Mouse (Mus musculus): ENCODE data around the gene Siglecg. TPM values are rescaled to one million over a fixed set of nuclear protein-coding genes. Genes with fewer than 3 reads are reported as not detected.

Gene Siglecg
- polyA plus RNA-seq, 1 experiment from 2014 or later: 0.08 TPM

DNA sequence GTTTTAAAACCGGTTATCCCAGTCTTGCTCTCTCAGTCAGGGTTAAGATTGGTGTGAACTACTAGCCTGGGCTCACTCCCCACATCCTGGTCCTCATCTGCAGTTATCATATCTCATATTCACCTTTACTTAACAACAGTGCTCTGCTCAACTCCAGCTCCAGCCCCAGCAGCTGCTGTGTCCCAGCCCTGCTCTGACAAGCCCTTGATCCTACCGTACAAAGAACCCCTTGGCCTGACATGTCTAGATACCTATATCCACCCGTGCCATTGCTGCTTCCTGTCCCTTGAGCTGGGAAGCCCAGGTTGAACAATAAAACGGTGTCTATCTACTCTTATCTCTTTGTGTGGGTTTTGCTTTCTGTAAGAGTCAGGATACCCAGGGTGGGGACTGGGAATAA, 21.5 kb downstream of the Siglecg start:
- WGBS: 26% methylated on average over 4 of the region's 4 CpGs
- Histone ChIP-seq H3K4me3 (ENCODE audit: control insufficient read depth in 1 of 2, insufficient read depth in 1 of 2, low read depth in 1 of 2, low read length in 2 of 2) (no peak overlapping the region), H3K4me2 (ENCODE audit: low read length) (no peak overlapping the region), H3K27me3 (ENCODE audit: control insufficient read depth, insufficient read depth, low read length) (no peaks in the 10 kb centered on the region), H3K9me3 (ENCODE audit: control insufficient read depth, low read length) (no peaks in the 10 kb centered on the region), H3K4me1 (ENCODE audit: control insufficient read depth in 2 of 2, insufficient read depth in 2 of 2, low read length in 2 of 2) (no peaks in the 10 kb centered on the region), H3K9ac (ENCODE audit: low read length) (no peak overlapping the region), H3K27ac (replicated peaks in 1 of 2; ENCODE audit: control insufficient read depth in 1 of 2, insufficient read depth in 1 of 2, low read depth in 2 of 2, low read length in 2 of 2) (no peak overlapping the region), H3K36me3 (ENCODE audit: control insufficient read depth, insufficient read depth, low read length) (no peaks in the 10 kb centered on the region)
- ATAC-seq (ENCODE audit: insufficient number of reproducible peaks, insufficient read depth, low FRiP score, low read depth): no peak

DNA sequence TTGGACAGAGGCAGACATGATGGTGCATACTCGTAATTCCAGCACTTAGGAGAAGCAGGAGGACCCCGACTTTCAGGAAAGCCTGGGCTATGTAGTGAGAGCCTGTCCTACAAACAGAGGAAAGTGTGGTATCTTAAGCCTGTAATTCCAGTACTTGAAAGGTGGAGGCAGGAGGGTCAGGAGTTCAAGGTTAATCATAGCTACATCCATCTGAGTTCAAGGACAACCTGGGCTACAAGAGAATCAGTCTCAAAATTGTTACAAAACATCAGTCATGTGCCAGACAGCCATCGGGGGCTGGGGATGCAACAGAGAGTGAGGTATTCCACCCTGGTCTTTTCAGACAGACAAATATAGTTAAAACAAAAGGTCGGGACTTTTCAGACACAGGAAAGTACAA, 24.9 kb downstream of the Siglecg start:
- H3K4me3 ChIP-seq (ENCODE audit: control insufficient read depth in 1 of 2, insufficient read depth in 1 of 2, low read depth in 1 of 2, low read length in 2 of 2): no peak overlapping the region
- H3K27me3 ChIP-seq (ENCODE audit: control insufficient read depth, insufficient read depth, low read length): no peaks in the 10 kb centered on the region
- no peak overlapping the region for H3K27ac ChIP-seq (replicated peaks in 1 of 2; ENCODE audit: control insufficient read depth in 1 of 2, insufficient read depth in 1 of 2, low read depth in 2 of 2, low read length in 2 of 2)
- H3K4me1 ChIP-seq (ENCODE audit: control insufficient read depth in 2 of 2, insufficient read depth in 2 of 2, low read length in 2 of 2): no peaks in the 10 kb centered on the region
- no peaks in the 10 kb centered on the region for H3K36me3 ChIP-seq (ENCODE audit: control insufficient read depth, insufficient read depth, low read length)
- no peaks in the 10 kb centered on the region for H3K9me3 ChIP-seq (ENCODE audit: control insufficient read depth, low read length)
- no peak for ATAC-seq (ENCODE audit: insufficient number of reproducible peaks, insufficient read depth, low FRiP score, low read depth)
- no peak overlapping the region for H3K9ac ChIP-seq (ENCODE audit: low read length)
- no peak overlapping the region for H3K4me2 ChIP-seq (ENCODE audit: low read length)
- WGBS: 54% methylated on average over 4 of the region's 4 CpGs

- Histone ChIP-seq H3K4me1 (ENCODE audit: control insufficient read depth in 2 of 2, insufficient read depth in 2 of 2, low read length in 2 of 2) (no peaks in the 10 kb centered on the region), H3K4me3 (ENCODE audit: control insufficient read depth in 1 of 2, insufficient read depth in 1 of 2, low read depth in 1 of 2, low read length in 2 of 2) (no peak overlapping the region), H3K36me3 (ENCODE audit: control insufficient read depth, insufficient read depth, low read length) (no peaks in the 10 kb centered on the region), H3K27me3 (ENCODE audit: control insufficient read depth, insufficient read depth, low read length) (no peaks in the 10 kb centered on the region), H3K9me3 (ENCODE audit: control insufficient read depth, low read length) (no peaks in the 10 kb centered on the region), H3K4me2 (ENCODE audit: low read length) (no peak overlapping the region), H3K9ac (ENCODE audit: low read length) (no peak overlapping the region), H3K27ac (replicated peaks in 1 of 2; ENCODE audit: control insufficient read depth in 1 of 2, insufficient read depth in 1 of 2, low read depth in 2 of 2, low read length in 2 of 2) (no peak overlapping the region)
- WGBS: 91% methylated on average over 5 of the region's 5 CpGs
- no peak for ATAC-seq (ENCODE audit: insufficient number of reproducible peaks, insufficient read depth, low FRiP score, low read depth)
These were observed 26.7 kb downstream of the Siglecg start for GRCm38 (mm10) chr7:43434676-43435075.

DNA sequence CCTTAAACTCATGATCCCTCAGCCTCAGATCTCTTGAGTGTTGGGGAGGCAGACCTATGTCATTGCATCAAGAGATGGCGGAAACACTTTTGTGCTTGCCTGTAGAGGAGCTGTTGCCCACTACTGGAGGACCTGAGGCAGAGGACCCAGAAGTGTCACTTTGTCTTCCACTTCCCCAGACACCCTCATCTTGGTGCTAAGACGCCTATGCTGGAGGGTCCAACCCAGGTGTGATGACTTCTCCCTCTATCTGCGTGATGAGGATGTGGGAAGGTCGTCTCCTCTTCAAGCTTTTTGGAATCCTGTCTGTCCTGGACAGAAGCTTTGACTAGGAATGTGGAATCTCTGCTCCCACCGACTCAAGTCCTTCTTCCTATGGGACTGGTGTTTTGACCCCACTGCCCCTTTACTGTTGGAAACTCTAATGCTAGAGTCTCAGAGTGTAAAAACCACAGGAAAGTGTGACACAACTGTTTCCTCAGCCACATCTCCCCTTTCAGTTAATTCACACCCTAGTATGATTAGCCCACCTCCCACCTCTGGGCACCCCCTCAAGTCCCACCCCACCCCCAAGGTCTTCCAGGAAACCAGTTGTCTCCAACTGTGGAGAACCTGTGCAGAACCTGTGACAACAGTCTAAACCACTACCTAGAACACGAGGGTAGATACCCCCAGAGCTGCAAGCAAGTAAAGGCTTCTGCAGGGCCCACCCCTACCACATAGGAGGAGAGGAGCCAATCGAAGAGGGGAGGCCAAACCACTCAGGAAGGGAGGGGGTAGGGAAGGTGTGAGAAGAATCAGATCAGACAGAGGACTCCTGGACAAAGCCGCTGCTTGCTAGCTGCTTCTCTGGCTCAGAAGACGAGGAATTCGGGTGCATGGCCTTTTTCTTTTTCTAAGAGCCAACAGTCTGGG, 28.6 kb downstream of the Siglecg start, which contains the start of gene Nkg7:
Gene Nkg7, plus strand, starts transcription at position 733 of the 915 bp plus-strand sequence.
- no peak for ATAC-seq (ENCODE audit: insufficient number of reproducible peaks, insufficient read depth, low FRiP score, low read depth)
- WGBS: 68% methylated on average over 10 of the region's 10 CpGs
- H3K9me3 ChIP-seq (ENCODE audit: control insufficient read depth, low read length): no peaks in the 10 kb centered on the region

GRCm38 (mm10) chr7:43438611-43439010, 30.6 kb downstream of the Siglecg start:
- Histone ChIP-seq H3K9ac (ENCODE audit: low read length) (no peak overlapping the region), H3K27ac (replicated peaks in 1 of 2; ENCODE audit: control insufficient read depth in 1 of 2, insufficient read depth in 1 of 2, low read depth in 2 of 2, low read length in 2 of 2) (no peak overlapping the region), H3K9me3 (ENCODE audit: control insufficient read depth, low read length) (no peaks in the 10 kb centered on the region), H3K4me3 (ENCODE audit: control insufficient read depth in 1 of 2, insufficient read depth in 1 of 2, low read depth in 1 of 2, low read length in 2 of 2) (no peak overlapping the region), H3K36me3 (ENCODE audit: control insufficient read depth, insufficient read depth, low read length) (no peaks in the 10 kb centered on the region), H3K27me3 (ENCODE audit: control insufficient read depth, insufficient read depth, low read length) (no peaks in the 10 kb centered on the region), H3K4me1 (ENCODE audit: control insufficient read depth in 2 of 2, insufficient read depth in 2 of 2, low read length in 2 of 2) (peaks cover 6 to 9% of the 10 kb centered on the region in 2 experiments; a peak in 3 of 4 replicates), H3K4me2 (ENCODE audit: low read length) (no peak overlapping the region)
- 72% methylated on average over 4 of the region's 4 CpGs for WGBS
- no peak for ATAC-seq (ENCODE audit: insufficient number of reproducible peaks, insufficient read depth, low FRiP score, low read depth)

More for the DNA sequence above, 28.6 kb downstream of the Siglecg start, which contains the start of gene Nkg7:
- no peaks in the 10 kb centered on the region for H3K36me3 ChIP-seq (ENCODE audit: control insufficient read depth, insufficient read depth, low read length)
- no peak within 1 kb of the TSS for H3K4me2 ChIP-seq (ENCODE audit: low read length)
- H3K4me1 ChIP-seq (ENCODE audit: control insufficient read depth in 2 of 2, insufficient read depth in 2 of 2, low read length in 2 of 2): no peaks in the 10 kb centered on the region
- no peak within 1 kb of the TSS for H3K9ac ChIP-seq (ENCODE audit: low read length)
- H3K4me3 ChIP-seq (ENCODE audit: control insufficient read depth in 1 of 2, insufficient read depth in 1 of 2, low read depth in 1 of 2, low read length in 2 of 2): no peak within 1 kb of the TSS
- H3K27ac ChIP-seq (replicated peaks in 1 of 2; ENCODE audit: control insufficient read depth in 1 of 2, insufficient read depth in 1 of 2, low read depth in 2 of 2, low read length in 2 of 2): no peak within 1 kb of the TSS
- no peaks in the 10 kb centered on the region for H3K27me3 ChIP-seq (ENCODE audit: control insufficient read depth, insufficient read depth, low read length)

- Histone ChIP-seq H3K36me3 (ENCODE audit: control insufficient read depth, insufficient read depth, low read length) (no peaks in the 10 kb centered on the region), H3K27me3 (ENCODE audit: control insufficient read depth, insufficient read depth, low read length) (no peaks in the 10 kb centered on the region), H3K4me3 (ENCODE audit: control insufficient read depth in 1 of 2, insufficient read depth in 1 of 2, low read depth in 1 of 2, low read length in 2 of 2) (no peak within 1 kb of the TSS), H3K9me3 (ENCODE audit: control insufficient read depth, low read length) (no peaks in the 10 kb centered on the region), H3K4me1 (ENCODE audit: control insufficient read depth in 2 of 2, insufficient read depth in 2 of 2, low read length in 2 of 2) (peaks cover 16 to 18% of the 10 kb centered on the region in 2 experiments), H3K9ac (ENCODE audit: low read length) (no peak within 1 kb of the TSS), H3K4me2 (ENCODE audit: low read length) (no peak within 1 kb of the TSS), H3K27ac (replicated peaks in 1 of 2; ENCODE audit: control insufficient read depth in 1 of 2, insufficient read depth in 1 of 2, low read depth in 2 of 2, low read length in 2 of 2) (no peak within 1 kb of the TSS)
- WGBS: 81% methylated on average over 6 of the region's 6 CpGs
- no peak for ATAC-seq (ENCODE audit: insufficient number of reproducible peaks, insufficient read depth, low FRiP score, low read depth)
These were observed 32.5 kb downstream of the Siglecg start, which contains the start of gene Cldnd2 for GRCm38 (mm10) chr7:43440482-43440881. TSS of gene Cldnd2 (plus strand) at chr7:43440782.

DNA sequence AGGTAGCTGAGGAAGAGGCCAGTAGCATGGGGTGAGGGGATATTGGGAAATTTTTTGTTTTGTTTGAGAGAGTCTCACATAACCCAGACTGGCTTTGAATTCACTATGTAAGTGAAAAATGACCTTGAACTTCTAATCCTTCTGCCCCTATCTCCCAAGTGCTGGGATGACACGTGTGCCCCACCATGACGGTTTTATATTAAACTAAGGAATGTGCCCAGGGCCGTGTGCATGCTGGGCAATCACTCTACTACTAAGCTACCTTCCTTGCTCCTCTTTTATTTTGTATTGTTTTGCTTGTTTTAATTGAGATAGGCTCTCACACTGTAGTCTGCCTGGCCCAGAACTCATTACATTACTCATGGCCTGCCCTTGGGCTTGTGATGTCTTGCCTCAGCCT, 33.1 kb downstream of the Siglecg start:
- no peak overlapping the region for H3K4me3 ChIP-seq (ENCODE audit: control insufficient read depth in 1 of 2, insufficient read depth in 1 of 2, low read depth in 1 of 2, low read length in 2 of 2)
- H3K4me2 ChIP-seq (ENCODE audit: low read length): no peak overlapping the region
- no peaks in the 10 kb centered on the region for H3K36me3 ChIP-seq (ENCODE audit: control insufficient read depth, insufficient read depth, low read length)
- no peaks in the 10 kb centered on the region for H3K9me3 ChIP-seq (ENCODE audit: control insufficient read depth, low read length)
- ATAC-seq (ENCODE audit: insufficient number of reproducible peaks, insufficient read depth, low FRiP score, low read depth): no peak
- WGBS: 79% methylated on average over 3 of the region's 3 CpGs
- no peak overlapping the region for H3K27ac ChIP-seq (replicated peaks in 1 of 2; ENCODE audit: control insufficient read depth in 1 of 2, insufficient read depth in 1 of 2, low read depth in 2 of 2, low read length in 2 of 2)
- no peak overlapping the region for H3K9ac ChIP-seq (ENCODE audit: low read length)
- H3K27me3 ChIP-seq (ENCODE audit: control insufficient read depth, insufficient read depth, low read length): no peaks in the 10 kb centered on the region
- H3K4me1 ChIP-seq (ENCODE audit: control insufficient read depth in 2 of 2, insufficient read depth in 2 of 2, low read length in 2 of 2): peaks cover 16 to 18% of the 10 kb centered on the region in 2 experiments

Data from heart, embryonic 14.5 days (tissue).